Comparison of ENCODE assay signal across 10 mouse cellular contexts in genomic region chr1:137473800-137474685, GRCm38 (mm10).
DNase-seq lines count a peak whose midpoint lies in the region; ATAC-seq lines count a peak whose summit lies in the region.
"Had no signal": no experiment of that assay in that cellular context is flagged by ENCODE, and none has a peak within 500 bp of the region (broad histone marks: within the 10 kb centered on the region; RNA-seq: fewer than 3 reads in every experiment).

No protein-coding gene starts in this region.

- peak; percentile 11 for DNase-seq in cerebellum, adult 9-10 months
- DNase-seq in cerebellum, adult 11-12 months = no peak
- peak; percentile 39 for DNase-seq in layer of hippocampus, adult 11-12 months (ENCODE audit: low spot score)
- no peak for DNase-seq in layer of hippocampus, postnatal 25 days (ENCODE audit: extremely low spot score in 1 of 2, low spot score in 1 of 2)
- DNase-seq in 416B (ENCODE audit: low read depth) = peak; percentile 54
- DNase-seq in frontal cortex, postnatal 10 days (ENCODE audit: low spot score in 2 of 2) = peak; percentile 15 to 35
- DNase-seq in ovary, postnatal 36 days (ENCODE audit: low spot score) = no peak
- DNase-seq: liver, postnatal 0 days had no signal

- ATAC-seq in CD4-positive, CD25-positive, alpha-beta regulatory T cell, adult 4 months = no peak
- ATAC-seq: liver, postnatal 0 days; midbrain, embryonic 15.5 days had no signal

Comparison
In these comparisons a context has a peak if more than half of its experiments do, and no peak if none do; other contexts are left out.
1. DNase-seq: peak in cerebellum, adult 9-10 months (single experiment), layer of hippocampus, adult 11-12 months (single experiment), 416B (single experiment) and frontal cortex, postnatal 10 days (2 of 2); none in cerebellum, adult 11-12 months (single experiment), layer of hippocampus, postnatal 25 days (0 of 2) and ovary, postnatal 36 days (single experiment).